Mouse (Mus musculus): ENCODE measurements at regions not wholly inside any gene's neighbourhood (a gene's known extent, or its start where the extent isn't known, plus 50 kb on each side); places are given as distances from the start of the nearest gene placed in this dataset.

- 72% methylated on average over 11 of the region's 11 CpGs for WGBS
Observed at GRCm38 (mm10) chr3:143970771-143971170, 234.2 kb downstream of the Lmo4 start.

DNA sequence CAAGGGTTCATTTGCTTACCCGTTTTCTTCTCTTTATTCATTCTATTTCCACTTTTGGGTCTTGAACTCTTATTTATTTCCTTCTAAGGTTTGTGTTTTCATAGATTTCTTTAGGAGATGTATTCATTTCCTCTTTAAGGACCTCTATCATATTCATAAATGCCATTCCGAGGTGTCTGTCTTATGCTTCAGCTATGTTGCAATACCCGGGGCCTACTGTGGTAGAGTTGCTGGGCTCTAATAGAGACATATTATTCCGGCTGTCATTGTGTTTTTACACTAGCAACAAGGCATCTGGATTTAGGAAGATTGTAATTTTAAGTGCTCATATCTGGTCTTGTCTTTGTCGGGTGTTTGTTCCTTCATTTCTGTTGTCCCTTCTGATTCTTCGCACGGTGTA lies 249.5 kb downstream of the Lmo4 start:
- 91% methylated on average over 7 of the region's 7 CpGs for whole genome bisulfite sequencing
- no peak overlapping the region for H3K4me3 ChIP-seq (ENCODE audit: low read depth, low read length)
- DNase-seq (ENCODE audit: low spot score), result no peak
- no peak overlapping the region for H3K9ac ChIP-seq (ENCODE audit: low read length)
- no peak for ATAC-seq (ENCODE audit: low FRiP score, low TSS enrichment)
- H3K4me1 ChIP-seq (replicated peaks; ENCODE audit: control insufficient read depth, insufficient read depth), result 0 out of 2 replicates have a peak, but pooled peaks cover 2% of the 10 kb centered on the region
- TF ChIP-seq CTCF (IDR thresholded peaks at IDR 0.05; ENCODE audit: low read depth) (no peak), EP300 (optimal IDR thresholded peaks at IDR 0.05) (no peak)
- H3K27ac ChIP-seq (replicated peaks), result no peak overlapping the region
- no peaks in the 10 kb centered on the region for H3K9me3 ChIP-seq (ENCODE audit: control insufficient read depth, low read length)
- no peaks in the 10 kb centered on the region for H3K36me3 ChIP-seq (ENCODE audit: control insufficient read depth, insufficient read depth, low read length)
- H3K4me2 ChIP-seq (replicated peaks; ENCODE audit: low read depth), result no peak overlapping the region
- H3K27me3 ChIP-seq (ENCODE audit: control insufficient read depth, insufficient read depth, low read length), result no peaks in the 10 kb centered on the region

More at GRCm38 (mm10) chr3:143970771-143971170, 234.2 kb downstream of the Lmo4 start:
- Histone ChIP-seq H3K36me3 (ENCODE audit: control insufficient read depth, insufficient read depth, low read length) (no peaks in the 10 kb centered on the region), H3K27ac (replicated peaks) (no peak overlapping the region), H3K9ac (ENCODE audit: low read length) (no peak overlapping the region), H3K4me2 (replicated peaks; ENCODE audit: low read depth) (no peak overlapping the region), H3K9me3 (ENCODE audit: control insufficient read depth, low read length) (no peaks in the 10 kb centered on the region), H3K27me3 (ENCODE audit: control insufficient read depth, insufficient read depth, low read length) (no peaks in the 10 kb centered on the region), H3K4me3 (ENCODE audit: low read depth, low read length) (no peak overlapping the region), H3K4me1 (replicated peaks; ENCODE audit: control insufficient read depth, insufficient read depth) (no peaks in the 10 kb centered on the region)
- TF ChIP-seq EP300 (optimal IDR thresholded peaks at IDR 0.05) (no peak), CTCF (IDR thresholded peaks at IDR 0.05; ENCODE audit: low read depth) (no peak)
- no peak for DNase-seq (ENCODE audit: low spot score)
- ATAC-seq (ENCODE audit: low FRiP score, low TSS enrichment), result no peak

DNA sequence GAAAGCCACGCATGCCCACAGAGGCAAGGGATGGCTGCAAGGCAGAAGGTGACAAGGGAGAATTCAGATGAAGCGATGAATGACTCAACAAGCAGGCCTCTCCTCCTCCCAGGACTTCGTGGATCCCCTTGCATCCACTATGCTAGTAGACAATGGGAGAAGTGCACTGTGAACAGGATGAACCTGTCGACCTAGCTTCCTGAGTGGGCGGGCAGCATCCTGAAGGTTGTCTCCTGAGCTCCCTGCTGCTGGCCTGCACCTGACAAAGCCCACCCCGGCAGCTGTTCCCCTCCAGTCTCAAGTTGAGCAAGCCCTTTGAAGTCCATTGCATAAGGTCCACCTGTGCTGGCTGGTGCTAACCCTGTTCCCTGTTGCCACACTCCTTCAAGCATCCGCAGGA lies 250.2 kb downstream of the Lmo4 start:
- H3K9ac ChIP-seq (ENCODE audit: low read length), result no peak overlapping the region
- no peaks in the 10 kb centered on the region for H3K36me3 ChIP-seq (ENCODE audit: control insufficient read depth, insufficient read depth, low read length)
- 72% methylated on average over 7 of the region's 7 CpGs for WGBS
- TF ChIP-seq EP300 (optimal IDR thresholded peaks at IDR 0.05) (no peak), CTCF (IDR thresholded peaks at IDR 0.05; ENCODE audit: low read depth) (no peak)
- DNase-seq (ENCODE audit: low spot score) (no peak), ATAC-seq (ENCODE audit: low FRiP score, low TSS enrichment) (no peak)
- no peak overlapping the region for H3K27ac ChIP-seq (replicated peaks)
- H3K27me3 ChIP-seq (ENCODE audit: control insufficient read depth, insufficient read depth, low read length), result no peaks in the 10 kb centered on the region
- H3K4me3 ChIP-seq (ENCODE audit: low read depth, low read length), result no peak overlapping the region
- no peak overlapping the region for H3K4me2 ChIP-seq (replicated peaks; ENCODE audit: low read depth)
- H3K9me3 ChIP-seq (ENCODE audit: control insufficient read depth, low read length), result no peaks in the 10 kb centered on the region
- 0 out of 2 replicates have a peak, but pooled peaks cover 2% of the 10 kb centered on the region for H3K4me1 ChIP-seq (replicated peaks; ENCODE audit: control insufficient read depth, insufficient read depth)

GRCm38 (mm10) chr3:143952289-143952688 lies 252.7 kb downstream of the Lmo4 start:
- H3K4me1 ChIP-seq (replicated peaks; ENCODE audit: control insufficient read depth, insufficient read depth), result 0 out of 2 replicates have a peak, but pooled peaks cover 2% of the 10 kb centered on the region
- ATAC-seq (ENCODE audit: low FRiP score, low TSS enrichment) (no peak; the same call in 1 of the 2 replicates), DNase-seq (ENCODE audit: low spot score) (no peak)
- 34% methylated on average over 8 of the region's 8 CpGs for WGBS
- TF ChIP-seq EP300 (optimal IDR thresholded peaks at IDR 0.05) (no peak), CTCF (IDR thresholded peaks at IDR 0.05; ENCODE audit: low read depth) (no peak)
- H3K4me3 ChIP-seq (ENCODE audit: low read depth, low read length), result no peak overlapping the region
- H3K9ac ChIP-seq (ENCODE audit: low read length), result no peak overlapping the region
- no peaks in the 10 kb centered on the region for H3K36me3 ChIP-seq (ENCODE audit: control insufficient read depth, insufficient read depth, low read length)
- no peak overlapping the region for H3K4me2 ChIP-seq (replicated peaks; ENCODE audit: low read depth)
- H3K27ac ChIP-seq (replicated peaks), result no peak overlapping the region
- H3K27me3 ChIP-seq (ENCODE audit: control insufficient read depth, insufficient read depth, low read length), result no peaks in the 10 kb centered on the region
- no peaks in the 10 kb centered on the region for H3K9me3 ChIP-seq (ENCODE audit: control insufficient read depth, low read length)

GRCm38 (mm10) chr3:143949656-143950055 lies 255.4 kb downstream of the Lmo4 start:
- no peak overlapping the region for H3K27ac ChIP-seq (replicated peaks)

DNA sequence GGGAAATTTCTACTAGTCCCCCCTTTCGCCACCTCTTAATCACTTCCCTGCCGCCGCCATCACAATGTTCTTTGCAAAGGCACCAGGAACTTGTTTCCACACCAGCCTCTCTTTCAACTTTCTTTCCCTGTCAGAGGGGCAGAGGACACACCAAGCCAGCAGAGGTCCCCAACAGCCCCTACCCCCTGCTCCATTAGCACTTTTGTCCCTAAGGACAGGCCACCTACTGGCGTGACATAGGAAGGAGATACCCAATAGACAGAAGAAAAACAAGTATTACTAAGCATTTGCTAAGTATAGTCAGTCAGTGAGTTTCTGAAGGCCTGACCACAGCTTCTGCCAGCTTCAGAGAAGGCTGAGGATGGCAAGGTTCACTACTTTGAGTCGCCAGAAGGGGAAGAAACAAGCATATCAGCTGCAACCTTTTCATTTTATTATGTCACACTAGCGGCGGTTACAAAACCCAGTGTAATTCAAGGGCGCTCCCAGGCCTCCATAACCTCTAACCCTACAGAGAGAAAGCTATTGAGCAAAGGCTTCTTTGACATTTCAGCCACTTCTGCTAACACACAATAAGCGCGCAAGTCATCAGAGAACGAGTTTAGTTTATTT lies 255.9 kb downstream of the Lmo4 start:
- Histone ChIP-seq H3K4me2 (replicated peaks; ENCODE audit: low read depth) (no peak overlapping the region), H3K4me3 (ENCODE audit: low read depth, low read length) (no peak overlapping the region), H3K36me3 (ENCODE audit: control insufficient read depth, insufficient read depth, low read length) (no peaks in the 10 kb centered on the region), H3K4me1 (replicated peaks; ENCODE audit: control insufficient read depth, insufficient read depth) (0 out of 2 replicates have a peak, but pooled peaks cover 2% of the 10 kb centered on the region), H3K9ac (ENCODE audit: low read length) (no peak overlapping the region), H3K9me3 (ENCODE audit: control insufficient read depth, low read length) (no peaks in the 10 kb centered on the region), H3K27ac (replicated peaks) (no peak overlapping the region), H3K27me3 (ENCODE audit: control insufficient read depth, insufficient read depth, low read length) (no peaks in the 10 kb centered on the region)
- DNase-seq (ENCODE audit: low spot score) (no peak), ATAC-seq (ENCODE audit: low FRiP score, low TSS enrichment) (no peak)
- 85% methylated on average over 11 of the region's 11 CpGs for WGBS
- TF ChIP-seq CTCF (IDR thresholded peaks at IDR 0.05; ENCODE audit: low read depth), result no peak
- TF ChIP-seq EP300 (optimal IDR thresholded peaks at IDR 0.05), result no peak

More at GRCm38 (mm10) chr3:143949656-143950055, 255.4 kb downstream of the Lmo4 start:
- no peak overlapping the region for H3K4me2 ChIP-seq (replicated peaks; ENCODE audit: low read depth)
- 50% methylated on average over 8 of the region's 8 CpGs for WGBS
- ATAC-seq (ENCODE audit: low FRiP score, low TSS enrichment) (no peak), DNase-seq (ENCODE audit: low spot score) (no peak)
- H3K36me3 ChIP-seq (ENCODE audit: control insufficient read depth, insufficient read depth, low read length), result no peaks in the 10 kb centered on the region
- H3K4me1 ChIP-seq (replicated peaks; ENCODE audit: control insufficient read depth, insufficient read depth), result 0 out of 2 replicates have a peak, but pooled peaks cover 2% of the 10 kb centered on the region
- H3K4me3 ChIP-seq (ENCODE audit: low read depth, low read length), result no peak overlapping the region
- H3K9me3 ChIP-seq (ENCODE audit: control insufficient read depth, low read length), result no peaks in the 10 kb centered on the region
- TF ChIP-seq EP300 (optimal IDR thresholded peaks at IDR 0.05), result no peak
- no peak for TF ChIP-seq CTCF (IDR thresholded peaks at IDR 0.05; ENCODE audit: low read depth)
- H3K27me3 ChIP-seq (ENCODE audit: control insufficient read depth, insufficient read depth, low read length), result no peaks in the 10 kb centered on the region
- H3K9ac ChIP-seq (ENCODE audit: low read length), result no peak overlapping the region
